In the genomic region with DNA sequence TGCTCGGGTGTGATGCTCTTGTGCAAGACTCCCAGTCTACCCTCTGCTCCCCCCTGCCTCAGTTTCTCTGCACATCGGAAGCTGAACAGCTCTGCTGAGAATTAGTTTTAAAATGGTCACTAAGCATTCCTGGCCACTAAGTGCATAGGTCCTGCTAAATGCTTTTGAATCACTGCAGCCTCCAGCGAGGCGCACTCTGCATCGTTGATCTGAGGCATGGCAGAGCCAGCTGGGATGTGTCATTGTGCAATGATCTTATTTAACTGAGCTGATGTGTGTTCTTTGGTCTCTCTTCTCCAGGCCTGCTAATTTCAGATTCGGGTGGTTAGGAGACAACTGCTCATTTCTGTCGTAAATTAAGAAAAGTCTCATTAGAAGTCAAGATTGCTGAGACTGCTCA, we compare ENCODE assay signal across 22 mouse cellular contexts. TPM values are rescaled to one million over a fixed set of nuclear protein-coding genes. Genes with fewer than 3 reads are reported as not detected.
"Had no signal": no experiment of that assay in that cellular context is flagged by ENCODE, and none has a peak within 500 bp of the region (broad histone marks: within the 10 kb centered on the region; RNA-seq: fewer than 3 reads in every experiment).

No protein-coding gene starts in this region.

- H3K4me2 ChIP-seq: liver, embryonic 13.5 days; lung, embryonic 15.5 days; midbrain, embryonic 13.5 days; neural tube, embryonic 13.5 days had no signal

- H3K9ac ChIP-seq: liver, embryonic 13.5 days; lung, embryonic 15.5 days; midbrain, embryonic 13.5 days; neural tube, embryonic 13.5 days had no signal

- H3K27ac ChIP-seq: left cerebral cortex, adult 2 months; liver, embryonic 13.5 days; lung, embryonic 15.5 days; midbrain, embryonic 13.5 days; neural tube, embryonic 13.5 days had no signal

- H3K4me3 ChIP-seq: left cerebral cortex, adult 2 months; liver, embryonic 13.5 days; lung, embryonic 15.5 days; midbrain, embryonic 13.5 days; myocyte; neural tube, embryonic 13.5 days had no signal

- DNase-seq: kidney, postnatal 14 days; layer of hippocampus, postnatal 36 days; liver, embryonic 13.5 days; lung, postnatal 4 days; retina, postnatal 1 day; right cerebral cortex, postnatal 25 days; spleen, adult 18-20 months; thymus, adult 18-20 months; thymus, postnatal 36 days had no signal

- H3K36me3 ChIP-seq: liver, embryonic 13.5 days; lung, embryonic 15.5 days; midbrain, embryonic 13.5 days; neural tube, embryonic 13.5 days had no signal

- ATAC-seq: intestine, postnatal 0 days; midbrain, embryonic 13.5 days; midbrain, embryonic 16.5 days had no signal

- H3K9me3 ChIP-seq: liver, embryonic 13.5 days; lung, embryonic 15.5 days; midbrain, embryonic 13.5 days; neural tube, embryonic 13.5 days had no signal

- H3K4me1 ChIP-seq: liver, embryonic 13.5 days; lung, embryonic 15.5 days had no signal

RNA-seq across cellular contexts. Expression of a gene that starts 14.4 kb away (rescaled TPM):
- polyA plus RNA-seq: intestine, embryonic 14.5 days; intestine, postnatal 0 days; liver, adult 2 months; liver, embryonic 13.5 days; liver, embryonic 16.5 days; myocyte; stomach, embryonic 16.5 days; testis, adult 2 months; urinary bladder, adult 2 months had no signal
